Mouse (Mus musculus) limb, embryonic 14.5 days (tissue): ENCODE measurements around the gene Tbc1d22b. TPM values are rescaled to one million over a fixed set of nuclear protein-coding genes. Genes with fewer than 3 reads are reported as not detected.

Experiments
- ATAC-seq: fragments of 200-750 bp; cut with Nextera tagmentation; 2 replicates; pipeline ENCODE4 v1.8.0; 2017; ENCODE audit warnings: low read depth, moderate number of reproducible peaks, moderate TSS enrichment; ENCODE audit not compliant: low FRiP score
- DNase-seq: peaks from one replicate; pipeline ENCODE4 v3.0.0-alpha.2; 2015; ENCODE audit warnings: low spot score
- H3K27ac ChIP-seq: fragments of 300-500 bp; sonication (generic); replicated peaks from 2 replicates; pipeline ENCODE4 v1.5.1; 2014; ENCODE audit warnings: low read depth, mild to moderate bottlenecking, low read length, moderate library complexity, mixed read lengths
- H3K27me3 ChIP-seq: fragments of 300-500 bp; sonication (generic); 2 replicates; pipeline ENCODE4 v1.6.1; 2014; ENCODE audit warnings: low read length, mixed read lengths; ENCODE audit not compliant: control insufficient read depth, insufficient read depth
- H3K36me3 ChIP-seq: fragments of 300-500 bp; sonication (generic); 2 replicates; pipeline ENCODE4 v1.6.1; 2014; ENCODE audit warnings: mild to moderate bottlenecking, low read length, moderate library complexity, mixed read lengths; ENCODE audit not compliant: control insufficient read depth, insufficient read depth
- H3K4me1 ChIP-seq: fragments of 300-500 bp; sonication (generic); 2 replicates; pipeline ENCODE4 v1.6.1; 2014; ENCODE audit warnings: antibody characterized with exemption, low read length, mixed read lengths; ENCODE audit not compliant: control insufficient read depth, insufficient read depth
- H3K4me2 ChIP-seq: fragments of 300-500 bp; sonication (generic); replicated peaks from 2 replicates; pipeline ENCODE4 v1.6.1; 2014; ENCODE audit warnings: low read depth, mild to moderate bottlenecking, low read length, moderate library complexity; ENCODE audit not compliant: severe bottlenecking
- H3K4me3 ChIP-seq: fragments of 300-500 bp; sonication (generic); replicated peaks from 2 replicates; pipeline ENCODE4 v1.5.1; 2014; ENCODE audit warnings: low read length
- H3K9ac ChIP-seq: fragments of 300-500 bp; sonication (generic); 2 replicates; pipeline ENCODE4 v1.6.1; 2014; ENCODE audit warnings: mild to moderate bottlenecking, low read depth, low read length, moderate library complexity; ENCODE audit not compliant: severe bottlenecking
- H3K9me3 ChIP-seq: fragments of 300-500 bp; sonication (generic); 2 replicates; pipeline ENCODE4 v1.6.1; 2016; ENCODE audit warnings: low read length; ENCODE audit not compliant: control insufficient read depth
- POLR2A ChIP-seq: fragments of 200-500 bp; IDR thresholded peaks from 2 replicates; pipeline ENCODE4 v1.8.0; 2012; ENCODE audit warnings: inconsistent platforms, mild to moderate bottlenecking, moderate library complexity, borderline replicate concordance; ENCODE audit not compliant: insufficient read depth, insufficient read length; ENCODE audit errors: extremely low read depth
- WGBS: fragments of 180-500 bp; shearing (Covaris S2); extraction: QIAGEN DNeasy Blood & Tissue Kit; methylation state at CpG from one replicate; pipeline ENCODE4 v1.1.7; 2014; 5-methylcytosine and 5-hydroxymethylcytosine counted together
- polyA plus RNA-seq, 2 experiments: library from polyadenylated mRNA; depleted of rRNA in 1 of 2; stranded (reverse) in 1 of 2; unstranded in 1 of 2; fragments of >200 nt; fragmentation: Nextera tagmentation in 1 of 2; extraction: Ambion mirVana in 1 of 2; gene quantifications; 2 replicates each; pipeline versions ENCODE4 v1.2.1 to v1.2.3; 2012 to 2014

Tbc1d22b gene
- polyA plus RNA-seq (2012; rRNA removed) (24.0 and 27.2 TPM in 2 replicates), polyA plus RNA-seq (2014; fragmentation: Nextera tagmentation; extraction: Ambion mirVana) (15.2 and 15.7 TPM in 2 replicates)

- Histone ChIP-seq H3K4me2 (peak within 1 kb of the TSS; percentile 90), H3K9ac (peak within 1 kb of the TSS; percentile 94), H3K27me3 (no peaks in the 10 kb centered on the region), H3K27ac (peak within 1 kb of the TSS; percentile 52; the same call in 1 of the 2 replicates), H3K4me3 (peak within 1 kb of the TSS; percentile 92), H3K36me3 (no peaks in the 10 kb centered on the region; the same call in 1 of the 2 replicates), H3K9me3 (no peaks in the 10 kb centered on the region), H3K4me1 (peaks cover 12% of the 10 kb centered on the region)
- peak; percentile 67; the same call in 1 of the 2 replicates for TF ChIP-seq POLR2A
- ATAC-seq (peak; percentile 99), DNase-seq (peak; percentile 95)
- WGBS, result 2% methylated on average over 32 of the region's 44 CpGs
Measured at GRCm38 (mm10) chr17:29549543-29550428, at the start of gene Tbc1d22b, which contains the start of gene Gm17657. Tbc1d22b (plus strand) TSS chr17:29549785. Gm17657 (minus strand) TSS chr17:29549638.

GRCm38 (mm10) chr17:29500243-29500740 is 49.3 kb upstream of the Tbc1d22b start:
- no peak overlapping the region for H3K4me2 ChIP-seq
- H3K4me1 ChIP-seq, result no peaks in the 10 kb centered on the region
- H3K9ac ChIP-seq, result no peak overlapping the region
- DNase-seq (no peak), ATAC-seq (no peak)
- no peaks in the 10 kb centered on the region for H3K27me3 ChIP-seq
- H3K27ac ChIP-seq, result no peak overlapping the region
- no peaks in the 10 kb centered on the region for H3K9me3 ChIP-seq
- H3K4me3 ChIP-seq, result no peak overlapping the region
- 82% methylated on average over 7 of the region's 7 CpGs for WGBS
- no peaks in the 10 kb centered on the region for H3K36me3 ChIP-seq
- no peak for TF ChIP-seq POLR2A

DNA sequence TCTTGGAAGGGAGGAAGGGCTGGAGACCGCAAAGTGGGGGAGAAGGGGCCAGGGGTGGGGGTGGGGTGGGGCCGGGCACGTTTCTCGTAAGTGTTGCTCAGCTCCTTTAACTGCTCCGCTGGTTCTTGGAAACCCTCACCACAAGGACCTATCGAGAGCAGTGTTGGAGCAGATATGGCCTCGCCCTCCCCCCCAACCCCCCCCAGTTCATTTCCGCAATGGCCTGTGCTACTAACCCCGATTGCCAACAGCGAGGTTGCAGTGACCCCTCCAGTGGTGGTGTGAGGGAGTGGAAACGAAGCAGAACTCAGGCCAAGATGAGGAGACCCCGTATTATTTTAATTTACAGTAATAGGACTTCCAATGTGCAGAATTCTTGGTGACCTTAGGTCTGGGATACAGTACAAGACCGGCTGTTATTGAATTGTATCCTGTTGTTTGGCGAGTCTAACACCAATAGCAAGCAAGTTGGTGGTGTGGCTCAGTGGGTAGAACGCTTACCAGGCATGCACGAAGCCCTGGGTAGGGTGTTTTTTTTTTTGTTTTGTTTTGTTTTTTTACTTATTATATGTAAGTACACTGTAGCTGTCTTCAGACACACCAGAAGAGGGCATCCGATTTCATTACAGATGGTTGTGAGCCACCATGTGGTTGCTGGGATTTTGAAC is 48.6 kb upstream of the Tbc1d22b start:
- Histone ChIP-seq H3K4me1 (no peaks in the 10 kb centered on the region), H3K36me3 (no peaks in the 10 kb centered on the region), H3K4me2 (no peak overlapping the region), H3K27me3 (no peaks in the 10 kb centered on the region), H3K9me3 (no peaks in the 10 kb centered on the region), H3K4me3 (no peak overlapping the region), H3K9ac (no peak overlapping the region), H3K27ac (no peak overlapping the region)
- 75% methylated on average over 13 of the region's 17 CpGs for WGBS
- no peak for TF ChIP-seq POLR2A
- DNase-seq, result no peak
- no peak for ATAC-seq

DNA sequence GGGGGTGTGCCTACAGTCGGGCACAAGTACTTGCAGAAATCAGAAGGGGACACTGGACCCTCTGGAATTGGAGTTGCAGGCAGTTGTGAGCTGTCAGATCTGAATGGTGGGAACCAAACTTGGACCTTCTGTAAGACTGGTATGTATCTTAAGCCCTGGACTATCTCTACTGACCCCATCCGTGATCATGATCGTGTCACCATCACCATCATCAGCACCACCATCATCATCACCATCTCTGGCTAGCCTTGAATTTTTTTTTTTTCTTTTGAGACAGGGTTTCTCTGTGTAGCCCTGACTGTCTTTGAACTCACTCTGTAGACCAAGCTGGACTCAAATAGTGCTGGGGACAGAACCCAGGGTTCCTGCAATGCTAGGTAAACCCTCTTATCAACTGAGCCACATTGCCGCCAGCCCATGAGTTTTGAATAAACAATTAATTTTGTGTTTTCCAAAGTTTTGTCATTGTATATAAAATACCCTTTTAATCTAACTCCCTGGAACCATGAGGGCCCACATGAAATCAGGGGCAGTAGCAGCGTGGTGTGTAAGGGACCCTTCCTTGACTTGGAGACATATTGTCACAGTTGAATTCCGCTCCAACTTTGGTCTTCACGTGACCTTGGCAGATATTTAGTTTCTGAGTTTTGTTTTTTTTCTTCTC is 47.4 kb upstream of the Tbc1d22b start:
- 80% methylated on average over 7 of the region's 7 CpGs for WGBS
- Histone ChIP-seq H3K27me3 (no peaks in the 10 kb centered on the region), H3K36me3 (no peaks in the 10 kb centered on the region), H3K9ac (no peak overlapping the region), H3K9me3 (no peaks in the 10 kb centered on the region), H3K4me1 (no peaks in the 10 kb centered on the region), H3K4me2 (no peak overlapping the region), H3K27ac (no peak overlapping the region), H3K4me3 (no peak overlapping the region)
- no peak for DNase-seq
- no peak for TF ChIP-seq POLR2A
- no peak for ATAC-seq
